Mouse (Mus musculus): ENCODE data around the gene Fem1b. TPM values are rescaled to one million over a fixed set of nuclear protein-coding genes. Genes with fewer than 3 reads are reported as not detected.
"Not testable (repeated sequence)": the region's sequence is repeated elsewhere in the genome, so short reads cannot be mapped to it uniquely, and the experiment has no call there.

Fem1b gene
- polyA plus RNA-seq, 1 experiment from 2014 or later, result 37.6 TPM

- ATAC-seq (ENCODE audit: insufficient read depth) (peak; percentile 68; the same call in 1 of the 2 replicates), DNase-seq (peak; percentile 35)
- WGBS, result under 1% methylated on average over 58 of the region's 58 CpGs
- TF ChIP-seq CTCF (IDR thresholded peaks at IDR 0.05; ENCODE audit: low read depth), result peak; percentile 48
- H3K4me1 ChIP-seq (ENCODE audit: insufficient read depth), result peaks cover 8% of the 10 kb centered on the region; the same call in 1 of the 2 replicates
- H3K4me3 ChIP-seq (ENCODE audit: low read depth, low read length), result peak overlapping the region; percentile 100
- H3K4me2 ChIP-seq, result peak overlapping the region; percentile 94
- H3K9me3 ChIP-seq (ENCODE audit: low read depth, low read length), result no peaks in the 10 kb centered on the region
- no peaks in the 10 kb centered on the region for H3K27me3 ChIP-seq (ENCODE audit: insufficient read depth, low read length)
- H3K27ac ChIP-seq (ENCODE audit: low read depth), result peak overlapping the region; percentile 96
- peak overlapping the region; percentile 96 for H3K9ac ChIP-seq
- H3K36me3 ChIP-seq (ENCODE audit: insufficient read depth), result 0 out of 2 replicates have a peak, but pooled peaks cover 3% of the 10 kb centered on the region
Measured at GRCm38 (mm10) chr9:62810543-62811515, 905 bp downstream of the Fem1b start.

GRCm38 (mm10) chr9:62810095-62810494 lies 1.6 kb downstream of the Fem1b start:
- no peak overlapping the region for H3K27ac ChIP-seq (ENCODE audit: low read depth)
- H3K27me3 ChIP-seq (ENCODE audit: insufficient read depth, low read length), result no peaks in the 10 kb centered on the region
- no peak for TF ChIP-seq CTCF (IDR thresholded peaks at IDR 0.05; ENCODE audit: low read depth)
- H3K9ac ChIP-seq, result peak overlapping the region; percentile 96
- no peak for ATAC-seq (ENCODE audit: insufficient read depth)
- peak overlapping the region; percentile 94 for H3K4me2 ChIP-seq
- 13% methylated on average over 8 of the region's 8 CpGs for WGBS
- H3K36me3 ChIP-seq (ENCODE audit: insufficient read depth), result 0 out of 2 replicates have a peak, but pooled peaks cover 3% of the 10 kb centered on the region
- no peak for DNase-seq
- H3K9me3 ChIP-seq (ENCODE audit: low read depth, low read length), result no peaks in the 10 kb centered on the region
- H3K4me1 ChIP-seq (ENCODE audit: insufficient read depth), result peaks cover 8% of the 10 kb centered on the region; the same call in 1 of the 2 replicates
- H3K4me3 ChIP-seq (ENCODE audit: low read depth, low read length), result peak overlapping the region; percentile 100

GRCm38 (mm10) chr9:62799218-62799617 lies 12.5 kb downstream of the Fem1b start:
- H3K4me3 ChIP-seq (ENCODE audit: low read depth, low read length); H3K9me3 ChIP-seq (ENCODE audit: low read depth, low read length); ATAC-seq (ENCODE audit: insufficient read depth); H3K4me1 ChIP-seq (ENCODE audit: insufficient read depth); H3K4me2 ChIP-seq; H3K27me3 ChIP-seq (ENCODE audit: insufficient read depth, low read length); H3K9ac ChIP-seq; H3K27ac ChIP-seq (ENCODE audit: low read depth): not testable (repeated sequence)
- DNase-seq, result peak; percentile 39
- peaks cover 42% of the 10 kb centered on the region for H3K36me3 ChIP-seq (ENCODE audit: insufficient read depth)
- 97% methylated on average over 2 of the region's 2 CpGs for WGBS

- no peaks in the 10 kb centered on the region for H3K27me3 ChIP-seq (ENCODE audit: insufficient read depth, low read length)
- H3K4me1 ChIP-seq (ENCODE audit: insufficient read depth), result no peaks in the 10 kb centered on the region
- H3K27ac ChIP-seq (ENCODE audit: low read depth), result no peak overlapping the region
- H3K4me2 ChIP-seq, result no peak overlapping the region
- H3K9ac ChIP-seq, result no peak overlapping the region
- no peak for TF ChIP-seq CTCF (IDR thresholded peaks at IDR 0.05; ENCODE audit: low read depth)
- no peak overlapping the region for H3K4me3 ChIP-seq (ENCODE audit: low read depth, low read length)
- peaks cover 23% of the 10 kb centered on the region; the same call in 1 of the 2 replicates for H3K36me3 ChIP-seq (ENCODE audit: insufficient read depth)
- no peaks in the 10 kb centered on the region for H3K9me3 ChIP-seq (ENCODE audit: low read depth, low read length)
- WGBS, result 90% methylated on average over 12 of the region's 12 CpGs
- DNase-seq, result no peak
- ATAC-seq (ENCODE audit: insufficient read depth), result no peak
Measured at GRCm38 (mm10) chr9:62789856-62790255, 21.9 kb downstream of the Fem1b start.

- Histone ChIP-seq H3K4me3 (ENCODE audit: low read depth, low read length) (no peak overlapping the region), H3K4me1 (ENCODE audit: insufficient read depth) (no peaks in the 10 kb centered on the region), H3K27me3 (ENCODE audit: insufficient read depth, low read length) (no peaks in the 10 kb centered on the region), H3K27ac (ENCODE audit: low read depth) (no peak overlapping the region), H3K36me3 (ENCODE audit: insufficient read depth) (no peaks in the 10 kb centered on the region), H3K9ac (no peak overlapping the region), H3K4me2 (no peak overlapping the region), H3K9me3 (ENCODE audit: low read depth, low read length) (no peaks in the 10 kb centered on the region)
- no peak for TF ChIP-seq CTCF (IDR thresholded peaks at IDR 0.05; ENCODE audit: low read depth)
- WGBS, result 68% methylated on average over 5 of the region's 5 CpGs
- no peak for ATAC-seq (ENCODE audit: insufficient read depth)
- DNase-seq, result no peak
Measured at GRCm38 (mm10) chr9:62786721-62787120, 25.0 kb downstream of the Fem1b start.

- no peaks in the 10 kb centered on the region for H3K9me3 ChIP-seq (ENCODE audit: low read depth, low read length)
- H3K36me3 ChIP-seq (ENCODE audit: insufficient read depth), result no peaks in the 10 kb centered on the region
- DNase-seq (no peak), ATAC-seq (ENCODE audit: insufficient read depth) (no peak)
- no peak overlapping the region for H3K4me3 ChIP-seq (ENCODE audit: low read depth, low read length)
- H3K27ac ChIP-seq (ENCODE audit: low read depth), result no peak overlapping the region
- no peaks in the 10 kb centered on the region for H3K4me1 ChIP-seq (ENCODE audit: insufficient read depth)
- TF ChIP-seq CTCF (IDR thresholded peaks at IDR 0.05; ENCODE audit: low read depth), result peak; percentile 28; the same call in 1 of the 2 replicates
- H3K9ac ChIP-seq, result no peak overlapping the region
- WGBS, result 91% methylated on average over 2 of the region's 2 CpGs
- H3K27me3 ChIP-seq (ENCODE audit: insufficient read depth, low read length), result no peaks in the 10 kb centered on the region
- H3K4me2 ChIP-seq, result no peak overlapping the region
Measured at GRCm38 (mm10) chr9:62784233-62784632, 27.5 kb downstream of the Fem1b start.

Data from lung, embryonic 14.5 days (tissue).